Mouse (Mus musculus): ENCODE measurements around the gene Gan.

Gene Gan

DNA sequence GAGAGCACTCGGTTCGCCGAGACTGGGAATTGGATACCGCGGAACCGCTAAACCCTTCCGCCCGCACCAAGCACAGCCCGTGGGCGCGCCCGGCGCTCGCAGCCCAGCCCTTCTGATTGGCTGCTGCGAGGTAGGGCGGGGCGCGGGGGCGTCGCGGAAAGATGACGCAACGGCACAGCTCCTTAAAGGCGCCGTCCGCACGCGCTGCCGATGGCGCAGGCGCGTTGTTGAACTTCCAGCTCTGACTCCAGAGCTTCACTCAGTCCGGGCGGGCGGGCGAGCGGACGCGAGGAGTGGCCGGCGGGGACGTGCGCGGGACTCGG lies 205 bp upstream of the Gan start:
- peak; percentile 95 for DNase-seq (ENCODE audit: low spot score)

DNA sequence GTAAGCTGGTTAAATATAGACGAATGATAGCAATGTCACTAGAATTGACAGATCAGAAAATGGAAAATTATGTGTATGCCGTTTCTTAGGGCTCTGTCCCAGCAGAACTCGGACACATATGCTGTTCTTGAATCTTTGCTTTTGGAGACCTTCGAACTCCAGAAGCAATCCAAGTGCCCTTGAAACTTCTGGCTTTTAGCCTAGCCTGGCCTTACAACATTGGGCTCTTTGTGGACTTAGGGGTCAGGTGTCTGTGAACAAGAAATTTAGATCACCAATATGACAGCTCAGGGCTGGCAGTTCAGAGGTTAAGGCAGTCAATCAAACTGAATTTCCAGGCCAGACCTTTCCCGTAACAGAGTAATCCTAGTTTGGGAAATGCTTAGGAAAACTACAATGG lies 1.1 kb downstream of the Gan start:
- no peak for DNase-seq (ENCODE audit: low spot score)

DNA sequence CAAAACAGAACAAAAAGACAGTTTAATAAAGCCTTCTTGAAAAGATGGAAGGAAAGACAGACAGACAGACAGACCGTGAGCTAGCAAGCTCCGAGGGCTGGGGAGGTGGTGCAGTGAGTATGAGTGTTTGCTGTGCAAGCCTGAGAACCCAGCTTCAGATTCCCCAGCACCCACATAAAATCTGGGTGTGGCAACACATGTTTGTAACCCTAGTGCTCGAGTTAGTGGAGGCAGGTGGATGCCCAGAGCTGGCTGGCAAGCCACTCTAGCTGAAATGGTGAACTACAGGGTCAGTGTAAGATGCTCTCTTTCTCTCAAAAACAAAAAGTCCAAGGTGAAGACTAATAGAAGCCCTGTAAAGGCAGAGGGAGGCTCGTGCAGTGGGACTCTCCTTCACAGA lies 7.0 kb downstream of the Gan start:
- DNase-seq (ENCODE audit: low spot score), result no peak

DNA sequence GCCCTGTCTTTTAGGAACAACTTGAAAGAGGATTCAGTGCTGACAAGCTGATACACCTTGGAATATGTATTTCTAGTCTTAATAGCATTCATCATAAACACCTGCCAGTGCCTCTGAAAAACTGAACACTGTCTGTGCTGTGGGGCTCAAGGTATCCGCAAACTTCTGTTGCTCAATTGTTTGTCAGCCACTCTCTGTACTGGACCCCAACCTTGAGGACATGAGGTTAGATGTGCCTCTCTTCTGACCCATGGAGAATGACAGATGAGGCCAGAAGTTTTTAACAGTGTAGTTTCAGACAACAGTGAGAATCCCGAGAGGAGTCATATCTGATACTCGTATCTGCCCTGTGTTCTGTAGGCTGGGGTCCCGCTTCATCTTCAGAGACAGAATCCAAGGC lies 7.6 kb downstream of the Gan start:
- no peak for DNase-seq (ENCODE audit: low spot score)

DNA sequence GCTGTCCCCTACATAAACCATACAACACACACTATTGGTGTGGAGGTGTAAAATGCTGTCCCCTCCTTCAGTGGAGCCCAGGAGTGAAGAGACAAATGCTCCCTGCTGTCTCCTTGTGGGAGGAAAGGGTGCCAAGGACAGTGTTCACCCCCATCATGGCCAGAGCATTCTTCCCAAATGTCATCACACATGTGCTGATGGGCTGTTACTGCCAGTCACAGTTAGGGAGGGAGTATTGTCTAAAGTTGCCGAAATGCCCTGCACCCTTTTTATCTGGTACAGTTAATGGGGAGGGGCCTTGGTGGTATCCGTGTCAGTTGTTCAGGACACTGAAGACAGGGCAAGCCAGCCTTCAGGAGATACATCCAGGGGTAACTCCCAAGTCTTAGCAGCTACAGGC lies 8.6 kb downstream of the Gan start:
- DNase-seq (ENCODE audit: low spot score), result no peak

DNA sequence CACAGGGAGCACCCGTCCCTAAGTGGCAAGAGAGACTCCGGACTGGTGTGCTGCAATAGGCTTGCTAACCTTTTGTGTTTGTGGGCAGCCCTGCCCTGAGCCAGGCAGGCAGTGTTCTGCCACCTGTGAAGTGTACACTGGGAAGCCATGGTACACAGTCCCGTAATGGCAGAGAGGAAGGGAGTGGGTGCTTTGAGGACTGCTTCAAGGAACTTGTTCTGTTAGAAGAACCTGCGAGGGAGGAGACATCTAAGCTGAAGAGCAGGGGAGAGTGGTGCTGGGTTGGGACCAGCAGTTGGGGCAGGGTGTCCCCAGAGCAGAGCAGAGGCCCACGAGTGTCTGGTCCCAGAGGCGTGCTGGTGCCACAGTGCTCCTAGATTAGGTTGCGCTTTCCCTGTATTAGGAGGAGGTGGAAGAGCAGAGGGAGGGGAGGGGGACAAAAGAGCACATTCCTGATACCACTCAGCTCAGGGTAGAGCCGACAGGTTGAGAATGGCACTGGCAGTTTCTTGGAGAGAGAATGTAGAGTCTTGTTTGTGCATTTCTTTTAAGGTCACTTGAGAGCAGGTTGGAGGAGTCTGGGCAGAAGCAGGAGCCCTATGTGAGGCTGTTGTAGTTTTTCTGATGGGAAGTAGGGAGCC lies 9.4 kb downstream of the Gan start:
- DNase-seq (ENCODE audit: low spot score), result no peak

DNA sequence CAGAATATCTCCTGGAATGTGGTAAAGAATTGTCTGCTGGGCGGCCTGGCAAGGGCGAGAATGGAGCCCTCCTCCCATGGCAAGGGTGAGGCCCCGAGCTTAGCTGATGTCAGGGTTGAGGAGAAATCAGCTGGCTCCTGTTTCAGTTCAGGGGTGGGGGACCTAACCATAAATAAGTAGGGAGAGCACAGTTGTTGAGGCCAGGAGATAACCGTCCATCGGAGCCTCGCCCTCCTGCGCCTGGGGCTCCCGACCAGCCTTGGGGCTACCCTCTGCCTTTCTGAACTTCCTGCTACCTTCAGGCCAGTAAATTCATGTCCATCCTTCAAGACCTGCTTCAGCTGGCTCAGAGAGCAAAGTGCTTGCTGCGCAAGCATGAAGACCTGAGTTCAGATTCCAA lies 10.4 kb downstream of the Gan start:
- DNase-seq (ENCODE audit: low spot score), result no peak

DNA sequence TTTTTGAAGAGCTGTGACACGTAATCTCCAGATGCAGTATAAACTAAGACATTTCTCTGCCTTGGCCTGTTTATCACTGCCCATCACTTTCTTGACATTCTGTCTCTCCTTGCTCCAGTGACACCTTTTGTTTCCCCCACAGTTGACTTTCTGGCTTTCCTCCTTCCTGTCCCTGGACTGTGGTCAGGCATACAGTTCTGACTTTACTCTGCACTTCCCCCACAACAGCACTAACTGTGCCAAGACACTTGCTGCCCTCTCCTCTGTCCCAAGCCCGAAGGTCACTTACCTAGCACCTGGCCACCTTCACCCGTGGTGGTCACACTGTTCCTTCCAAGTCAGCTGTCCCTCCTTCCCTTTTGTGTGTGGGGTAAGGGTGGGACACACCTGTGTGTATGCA lies 13.9 kb downstream of the Gan start:
- DNase-seq (ENCODE audit: low spot score), result no peak

DNA sequence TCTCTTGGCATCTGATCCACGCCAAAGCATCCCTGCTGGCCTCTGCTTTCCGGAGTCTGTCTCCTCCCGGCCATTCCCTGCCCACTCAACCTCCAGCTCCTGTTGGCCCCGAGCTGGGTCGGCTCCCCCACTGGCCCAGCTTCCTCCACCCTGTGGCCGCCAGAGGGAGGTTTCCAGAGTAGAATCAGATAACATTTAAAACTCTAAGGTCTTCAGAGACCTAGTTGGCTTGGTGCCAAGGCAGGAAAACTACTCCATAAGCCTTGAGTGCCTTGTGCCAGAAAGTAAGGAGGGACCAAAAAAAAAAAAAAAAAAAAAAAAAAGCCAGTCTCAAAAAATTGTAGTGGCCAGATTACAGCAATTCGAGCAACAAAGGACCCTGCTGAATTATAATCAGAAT lies 15.0 kb downstream of the Gan start:
- no peak for DNase-seq (ENCODE audit: low spot score)

DNA sequence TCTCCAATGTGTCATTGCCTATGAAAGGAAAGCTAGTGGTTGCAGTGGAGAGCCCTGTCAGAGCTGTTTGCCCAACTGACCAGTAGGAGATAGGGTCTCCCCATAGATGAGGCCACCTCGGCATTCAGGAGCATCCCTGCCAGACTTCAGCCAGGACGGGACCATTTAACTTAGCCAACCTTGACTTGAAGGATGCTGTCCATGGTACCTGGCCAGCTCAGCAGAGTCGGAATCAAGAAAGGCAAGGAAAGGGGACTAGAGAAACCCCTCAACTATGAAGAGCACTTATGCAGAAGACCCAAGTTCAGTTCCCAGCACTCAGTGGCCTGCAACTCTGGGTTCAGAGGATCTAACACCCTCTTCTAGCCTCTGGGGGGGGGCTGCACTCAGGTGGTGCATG lies 15.8 kb downstream of the Gan start:
- DNase-seq (ENCODE audit: low spot score), result no peak

DNA sequence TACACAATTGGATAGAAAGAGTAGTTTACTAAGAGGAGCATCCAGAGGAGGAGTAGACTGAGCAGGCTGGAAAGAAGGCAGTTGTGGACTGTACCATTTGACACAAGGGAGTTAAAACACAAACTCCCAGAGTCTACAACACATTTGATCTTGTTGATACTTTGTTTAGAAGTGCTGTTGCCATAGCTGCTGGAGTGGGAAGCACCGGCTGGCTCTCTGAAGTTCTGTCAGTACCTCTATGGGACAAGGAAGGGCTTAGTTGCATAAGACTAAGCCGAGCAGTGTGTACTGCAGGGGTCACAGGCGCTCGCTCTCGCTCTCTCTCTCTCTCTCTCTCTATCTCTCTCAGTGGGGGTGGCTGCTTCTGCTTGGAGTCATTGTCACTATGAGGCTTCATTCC lies 16.6 kb downstream of the Gan start:
- DNase-seq (ENCODE audit: low spot score), result no peak

DNA sequence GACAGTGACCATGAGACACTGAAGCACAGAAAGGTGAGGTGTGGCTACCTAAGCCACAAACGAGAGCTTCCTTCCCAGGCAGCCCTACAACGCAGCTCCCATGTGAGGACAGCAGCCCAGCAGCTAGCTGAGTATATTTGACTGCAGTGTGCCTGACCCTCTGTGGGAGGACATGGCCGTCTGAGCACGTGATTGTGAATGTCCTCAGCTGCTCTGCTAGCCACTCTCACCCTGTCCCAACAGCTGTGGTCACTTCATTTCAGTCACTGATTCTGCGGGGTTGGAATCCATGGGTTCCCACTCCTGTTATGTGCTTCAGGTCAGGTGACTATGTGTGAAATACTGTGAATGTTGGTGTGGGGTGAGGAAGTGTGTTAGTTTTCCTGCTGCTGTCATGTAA lies 18.4 kb downstream of the Gan start:
- DNase-seq (ENCODE audit: low spot score), result no peak

DNA sequence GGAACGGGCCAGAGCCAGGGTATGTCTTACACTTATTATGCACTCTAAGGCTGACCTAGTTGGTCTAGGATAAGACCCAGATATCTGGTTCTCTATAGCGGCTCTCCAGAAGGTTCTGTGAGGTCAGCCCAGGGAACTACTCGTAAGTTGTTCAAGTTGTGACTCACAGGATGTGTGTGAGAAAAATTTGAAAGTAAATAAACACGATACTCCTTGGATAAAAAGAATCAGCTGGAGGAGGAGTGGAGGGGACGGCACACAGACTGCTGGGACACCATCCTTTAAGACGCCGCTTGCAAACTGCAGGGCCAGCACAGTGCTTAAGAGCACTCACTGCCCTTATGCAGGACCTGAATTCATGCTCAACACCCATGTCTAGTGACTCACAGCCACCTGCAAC lies 19.3 kb downstream of the Gan start:
- no peak for DNase-seq (ENCODE audit: low spot score)

DNA sequence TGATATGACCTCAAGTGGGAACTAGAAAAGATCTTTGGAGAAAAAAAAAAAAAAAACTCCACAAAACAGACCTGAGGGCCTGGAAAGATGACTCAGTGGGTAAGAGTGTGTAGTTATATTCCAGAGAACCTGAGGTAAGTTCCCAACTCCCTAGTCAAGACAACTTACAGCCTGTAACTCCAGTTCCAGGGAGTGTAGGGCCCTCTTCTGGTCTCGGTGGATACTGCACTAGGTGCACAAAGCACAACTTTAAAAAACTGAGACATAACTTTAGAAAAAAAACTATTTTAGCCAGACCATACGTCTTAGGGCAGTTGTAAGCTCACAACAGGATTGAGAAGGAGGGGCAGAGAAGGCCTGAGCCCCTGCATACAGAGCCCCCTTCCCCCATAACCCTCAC lies 20.1 kb downstream of the Gan start:
- no peak for DNase-seq (ENCODE audit: low spot score)

DNA sequence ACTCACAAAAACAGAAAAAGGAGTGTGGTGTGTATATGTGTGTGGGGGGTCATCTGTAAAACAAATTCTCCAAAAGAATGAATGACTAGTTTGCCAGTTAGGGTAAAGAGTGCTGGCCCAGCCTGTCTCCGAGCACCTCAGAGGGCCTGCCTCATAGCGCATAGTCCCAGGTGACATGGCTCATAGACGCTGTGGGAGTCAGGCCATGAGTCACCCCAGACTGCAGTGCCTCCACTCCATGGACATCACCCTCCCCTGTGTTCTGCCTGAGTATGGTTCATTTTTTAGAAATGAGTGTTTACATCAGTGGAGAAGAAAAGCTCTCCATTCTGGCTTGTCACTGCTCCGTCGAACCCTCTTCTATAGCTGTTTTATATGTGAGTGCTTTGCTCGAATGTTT lies 20.7 kb downstream of the Gan start:
- no peak for DNase-seq (ENCODE audit: low spot score)

DNA sequence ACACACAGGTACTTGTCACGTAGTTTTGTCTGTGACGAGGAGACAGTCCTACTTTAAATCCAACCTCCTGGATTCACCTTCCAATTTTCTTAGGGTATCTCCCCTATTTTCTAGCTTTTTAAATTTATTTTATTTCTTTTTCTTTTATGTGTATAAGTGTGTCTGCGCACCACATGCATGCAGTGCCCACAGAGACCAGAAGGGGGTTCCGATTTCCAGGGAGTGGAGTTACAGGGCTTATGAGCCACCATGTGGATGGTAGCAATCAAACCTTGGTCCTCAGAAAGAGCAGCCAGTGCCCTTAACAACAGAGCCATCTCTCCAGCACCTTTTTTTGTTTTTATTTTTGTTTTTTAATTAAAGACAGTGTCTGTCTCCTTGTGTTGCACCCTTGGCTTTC lies 24.8 kb downstream of the Gan start:
- no peak for DNase-seq (ENCODE audit: low spot score)

DNA sequence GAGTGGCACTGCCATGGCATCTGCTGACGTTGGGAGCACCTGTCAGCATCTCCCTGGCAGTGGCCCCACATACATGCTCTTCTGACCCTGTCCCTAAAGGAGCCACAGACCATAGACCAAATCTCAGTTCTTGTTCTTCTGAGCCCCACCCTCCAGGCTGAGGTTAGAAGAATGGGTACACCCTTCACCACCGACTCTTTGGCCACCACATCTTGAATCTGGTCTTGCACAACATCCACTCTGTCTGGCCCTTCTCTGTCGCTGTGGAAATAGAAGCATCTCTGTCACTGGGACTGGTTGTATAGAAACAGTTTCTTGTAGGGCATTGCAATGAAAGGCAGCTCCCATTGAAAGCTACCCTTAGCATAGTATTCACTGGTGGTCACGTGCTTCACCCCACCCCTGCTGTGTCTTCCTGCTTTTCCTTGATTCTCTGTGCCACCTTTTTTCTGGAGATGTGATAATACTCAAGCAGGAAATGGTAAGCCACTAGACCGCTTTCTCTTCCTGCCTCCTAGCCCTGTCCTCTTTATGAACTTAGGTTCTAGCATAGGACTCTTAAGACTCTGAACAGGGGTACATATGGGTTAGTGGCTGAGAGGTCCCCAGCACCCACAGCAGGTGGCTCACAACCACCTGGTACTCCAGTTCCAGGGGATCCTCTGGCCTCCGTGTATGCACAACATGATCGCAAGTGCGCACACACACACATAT lies 25.9 kb downstream of the Gan start:
- no peak for DNase-seq (ENCODE audit: low spot score)

DNA sequence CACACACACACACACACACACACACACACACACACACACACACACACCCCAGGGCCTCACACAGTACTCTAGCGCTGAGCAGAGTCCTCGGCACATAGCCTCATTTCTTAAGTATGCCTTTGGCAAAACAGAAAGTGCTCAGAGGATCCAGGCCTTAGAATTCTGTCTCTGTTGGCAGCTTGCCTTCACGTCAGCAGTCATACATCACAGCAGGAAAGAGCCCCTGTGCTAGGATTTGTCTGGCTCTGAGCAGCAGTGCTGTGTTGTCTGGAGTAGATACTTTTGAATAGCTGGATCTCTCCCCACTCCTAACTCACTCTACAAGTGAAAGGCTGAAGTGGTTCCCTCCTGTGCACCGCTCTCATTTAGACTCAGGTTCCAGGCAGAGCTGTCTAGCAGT lies 36.4 kb downstream of the Gan start:
- no peak for DNase-seq (ENCODE audit: low spot score)

DNA sequence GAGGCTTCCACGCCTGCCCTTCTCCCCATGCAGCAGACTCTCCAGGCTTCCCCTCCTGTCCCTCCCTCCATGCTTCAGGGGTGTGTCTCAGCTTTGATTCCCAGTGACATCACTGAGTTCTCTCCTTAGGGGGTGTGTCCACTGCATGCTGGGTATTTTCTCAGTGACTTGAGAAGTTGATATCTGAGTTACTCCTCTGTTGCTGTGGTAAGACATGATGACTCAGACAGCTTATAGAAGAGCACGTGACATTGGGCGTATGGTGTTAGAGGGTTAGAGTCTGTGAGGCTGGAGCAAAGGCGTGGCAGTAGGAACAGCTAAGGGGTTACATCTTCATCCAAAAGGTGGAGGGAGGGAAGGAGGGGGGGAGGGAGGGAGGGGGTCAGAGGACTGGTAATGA lies 38.7 kb downstream of the Gan start:
- no peak for DNase-seq (ENCODE audit: low spot score)

DNA sequence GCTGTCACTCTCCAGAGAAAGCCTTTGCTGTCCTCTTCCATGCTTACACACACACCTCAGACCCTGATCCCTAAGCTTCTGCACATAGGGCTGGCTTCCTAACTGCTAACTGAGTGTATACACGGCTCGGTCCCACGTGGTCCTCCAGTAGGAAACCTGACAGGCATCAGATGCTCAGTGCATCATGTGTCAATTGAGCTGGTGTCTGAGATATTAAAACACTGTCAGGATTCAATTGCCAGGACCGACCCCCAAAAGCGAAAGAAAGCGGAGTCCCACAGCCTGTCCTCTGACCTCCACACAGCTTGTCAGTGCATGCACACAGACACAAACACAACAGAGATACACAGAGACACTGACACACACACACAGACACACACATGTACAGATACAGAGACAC lies 39.6 kb downstream of the Gan start:
- DNase-seq (ENCODE audit: low spot score), result no peak

DNA sequence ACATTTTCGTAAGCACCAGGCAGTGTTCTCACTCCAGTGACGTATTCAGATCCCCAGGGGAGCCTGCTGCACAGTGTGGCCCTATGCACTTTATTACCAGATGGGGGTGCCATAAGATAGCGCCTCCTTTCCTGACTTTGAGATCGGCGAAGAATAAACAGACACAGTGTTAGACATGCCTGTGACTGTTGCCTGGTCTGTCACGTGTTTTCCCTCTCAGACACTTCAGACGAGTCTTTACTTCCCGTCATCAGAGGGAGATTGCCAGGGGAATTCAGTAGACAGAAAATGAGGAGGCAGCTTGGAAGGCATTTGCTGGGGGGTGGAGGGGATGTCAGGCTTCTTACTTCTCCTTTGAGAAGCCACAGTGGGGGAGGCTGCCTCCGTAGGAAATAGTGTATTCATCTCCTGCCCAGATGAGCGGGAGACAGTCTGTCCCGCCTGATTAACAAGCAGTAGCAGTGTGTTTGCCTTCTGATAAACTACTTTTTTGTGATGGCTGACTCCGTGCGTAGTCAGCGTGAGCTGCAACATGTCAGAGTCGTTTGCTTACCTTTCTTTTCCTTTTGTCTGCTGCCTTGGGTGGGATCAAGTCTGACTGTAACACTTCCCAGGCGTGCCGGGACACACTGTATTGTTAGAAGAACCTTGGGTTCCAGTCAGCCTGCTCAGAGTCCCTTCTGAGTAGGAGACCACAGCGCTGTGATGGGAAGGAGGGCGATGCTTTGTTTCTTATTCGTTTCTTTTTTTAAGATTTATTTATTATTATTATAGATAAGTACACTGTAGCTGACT lies 40.4 kb downstream of the Gan start:
- DNase-seq (ENCODE audit: low spot score), result peak; percentile 58

DNA sequence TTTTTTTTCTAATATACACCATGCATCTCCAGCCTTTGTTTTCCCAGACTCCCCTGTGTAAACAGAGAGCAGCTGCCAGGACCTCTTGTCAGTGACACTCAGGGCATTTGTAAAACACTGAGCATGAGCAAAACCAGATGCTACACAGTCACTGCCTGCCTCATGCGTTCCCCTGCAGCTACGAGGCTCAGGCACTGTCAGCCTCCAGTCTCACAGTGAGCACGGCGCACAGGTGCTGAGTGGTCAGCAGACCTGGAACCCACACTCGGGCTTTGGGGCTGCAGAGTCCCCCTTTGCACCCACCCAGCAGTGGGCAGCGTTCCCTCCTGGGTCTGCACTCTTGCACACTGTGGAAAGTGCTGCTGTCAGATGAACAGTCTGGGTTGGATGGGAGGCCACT lies 41.7 kb downstream of the Gan start:
- no peak for DNase-seq (ENCODE audit: low spot score)

DNA sequence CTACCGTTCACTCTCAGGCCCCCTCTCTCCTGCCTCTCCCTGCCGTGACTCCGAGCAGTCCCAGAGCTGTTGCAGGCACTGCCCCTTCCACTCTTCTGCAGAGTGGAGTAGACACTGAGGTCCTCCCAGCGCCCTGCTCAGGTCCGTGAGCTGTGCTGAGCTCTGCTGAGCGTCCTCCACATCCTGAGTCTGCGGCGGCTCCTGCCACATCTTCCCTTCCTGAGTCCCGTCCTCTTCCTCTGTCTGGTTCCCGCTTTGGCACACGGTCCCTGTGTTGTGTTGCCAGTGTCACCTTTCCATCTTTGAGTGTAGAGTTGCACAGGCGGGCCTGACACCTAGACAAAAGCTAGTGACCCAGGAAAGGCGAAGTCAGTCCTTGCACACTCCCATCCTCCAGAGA lies 42.4 kb downstream of the Gan start:
- no peak for DNase-seq (ENCODE audit: low spot score)

DNA sequence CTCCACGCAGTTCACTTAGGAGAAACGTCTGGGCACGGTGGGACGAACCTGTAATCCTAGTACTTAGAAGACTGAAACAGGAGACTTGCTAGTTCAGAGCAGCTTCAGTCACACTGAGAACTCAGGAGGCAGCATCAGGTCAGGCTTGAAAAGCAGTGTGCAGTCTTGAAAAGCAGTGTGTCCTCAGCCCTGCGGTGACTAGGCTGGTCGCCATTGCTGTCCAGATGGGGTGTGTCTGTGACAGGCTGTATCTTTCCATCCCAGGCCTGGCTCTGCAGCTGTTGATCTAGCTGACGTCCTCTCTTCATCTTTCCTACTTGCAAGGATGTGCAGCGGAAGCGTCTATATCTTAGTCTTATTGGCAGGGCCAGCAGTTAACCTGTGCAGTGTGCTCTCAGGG lies 42.9 kb downstream of the Gan start:
- DNase-seq (ENCODE audit: low spot score), result no peak

Measured in left cerebral cortex, adult 11 months (tissue).